Mouse (Mus musculus): ENCODE data around the gene Gatad1.
A peak's percentile ranks its signal among the peaks of the same experiment; 100 is the strongest.

The Gatad1 gene

GRCm38 (mm10) chr5:3633951-3634350, 23.0 kb downstream of the Gatad1 start:
- DNase-seq = peak; percentile 34

- DNase-seq = peak; percentile 71
These were observed 23.7 kb downstream of the Gatad1 start for GRCm38 (mm10) chr5:3633315-3633714.

GRCm38 (mm10) chr5:3632285-3632684, 24.7 kb downstream of the Gatad1 start:
- DNase-seq = peak; percentile 83

- DNase-seq = peak; percentile 50
These were observed 25.3 kb downstream of the Gatad1 start for GRCm38 (mm10) chr5:3631512-3632271.

- DNase-seq = peak; percentile 67
These were observed 26.9 kb downstream of the Gatad1 start for GRCm38 (mm10) chr5:3630055-3630454.

- DNase-seq = no peak
These were observed 36.5 kb downstream of the Gatad1 start for GRCm38 (mm10) chr5:3620486-3620885.

GRCm38 (mm10) chr5:3611835-3612234, 45.1 kb downstream of the Gatad1 start:
- peak; percentile 55 for DNase-seq

- peak; percentile 73 for DNase-seq
These were observed 47.7 kb downstream of the Gatad1 start for GRCm38 (mm10) chr5:3609241-3609640.

- DNase-seq = peak; percentile 60
These were observed 49.9 kb downstream of the Gatad1 start for GRCm38 (mm10) chr5:3607114-3607513.

- DNase-seq = no peak
These were observed 56.2 kb downstream of the Gatad1 start for GRCm38 (mm10) chr5:3600790-3601189.

- no peak for DNase-seq
These were observed 56.7 kb downstream of the Gatad1 start for GRCm38 (mm10) chr5:3600298-3600697.

GRCm38 (mm10) chr5:3598766-3599165, 58.2 kb downstream of the Gatad1 start:
- DNase-seq = no peak

- DNase-seq = no peak
These were observed 59.8 kb downstream of the Gatad1 start for GRCm38 (mm10) chr5:3597171-3597570.

- DNase-seq = peak; percentile 98
These were observed 60.6 kb downstream of the Gatad1 start, which contains the start of gene Rbm48 for GRCm38 (mm10) chr5:3596399-3596766. TSS of gene Rbm48 (minus strand) at chr5:3596585.

- peak; percentile 100 for DNase-seq
These were observed 61.1 kb downstream of the Gatad1 start, which contains the start of gene Pex1 for GRCm38 (mm10) chr5:3595693-3596398. TSS of gene Pex1 (plus strand) at chr5:3596066.
